Mouse (Mus musculus) kidney, adult 2 months (tissue): Measurements from ENCODE around the gene Cers5.

Experiments
- CTCF ChIP-seq: fragments of 200-500 bp; conservative IDR thresholded peaks from 2 replicates; pipeline ENCODE4 v1.5.1; 2011; ENCODE audit warnings: low read depth, mild to moderate bottlenecking, control low read depth, low read length, moderate library complexity, mixed read lengths; ENCODE audit not compliant: insufficient read depth, insufficient read length
- POLR2A ChIP-seq: fragments of 200-500 bp; IDR thresholded peaks from one replicate; pipeline ENCODE4 v1.6.1; 2011; ENCODE audit warnings: low read depth, low read length, control low read depth

DNA sequence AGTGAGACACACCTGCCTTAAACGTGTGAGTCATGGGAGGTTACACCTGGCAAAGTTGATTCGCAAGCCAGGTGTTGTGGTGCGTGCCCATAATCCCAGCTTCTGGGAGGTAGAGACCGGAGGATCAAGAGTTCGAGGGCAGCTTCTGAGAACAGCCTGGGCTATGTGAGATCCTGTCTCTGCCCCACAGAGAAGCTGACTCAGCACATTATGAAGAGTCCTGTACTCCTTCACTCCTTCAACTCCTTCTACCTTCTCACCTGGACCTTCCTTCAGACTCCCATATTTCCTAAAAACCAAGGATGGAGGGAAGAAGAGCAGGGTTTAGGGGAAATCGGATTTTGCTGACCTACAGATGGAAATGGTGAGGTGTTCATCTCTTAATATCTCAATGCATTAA is 41.0 kb upstream of the Cers5 start:
- TF ChIP-seq POLR2A (no peak), CTCF (no peak)
